Mouse (Mus musculus) monocyte, adult 5-6 weeks (primary cell): ENCODE measurements around the gene Frzb. TPM values are rescaled to one million over a fixed set of nuclear protein-coding genes. Genes with fewer than 3 reads are reported as not detected.

ENCODE experiments used
- ATAC-seq: fragments of 153-309, 156-312 bp; replicated peaks from 2 replicates; pipeline ENCODE4 v1.8.0; 2017; ENCODE audit warnings: mild to moderate bottlenecking; ENCODE audit not compliant: low TSS enrichment, insufficient number of reproducible peaks, severe bottlenecking, poor library complexity, low FRiP score
- total RNA-seq: library from RNA; stranded (forward); fragments of 200-1000, 200-491, 200-594 nt; gene quantifications from 3 replicates; pipeline ENCODE4 v1.2.3, GENCODE M21; 2017

The Frzb gene
- total RNA-seq, 1 experiment from 2014 or later: not detected

DNA sequence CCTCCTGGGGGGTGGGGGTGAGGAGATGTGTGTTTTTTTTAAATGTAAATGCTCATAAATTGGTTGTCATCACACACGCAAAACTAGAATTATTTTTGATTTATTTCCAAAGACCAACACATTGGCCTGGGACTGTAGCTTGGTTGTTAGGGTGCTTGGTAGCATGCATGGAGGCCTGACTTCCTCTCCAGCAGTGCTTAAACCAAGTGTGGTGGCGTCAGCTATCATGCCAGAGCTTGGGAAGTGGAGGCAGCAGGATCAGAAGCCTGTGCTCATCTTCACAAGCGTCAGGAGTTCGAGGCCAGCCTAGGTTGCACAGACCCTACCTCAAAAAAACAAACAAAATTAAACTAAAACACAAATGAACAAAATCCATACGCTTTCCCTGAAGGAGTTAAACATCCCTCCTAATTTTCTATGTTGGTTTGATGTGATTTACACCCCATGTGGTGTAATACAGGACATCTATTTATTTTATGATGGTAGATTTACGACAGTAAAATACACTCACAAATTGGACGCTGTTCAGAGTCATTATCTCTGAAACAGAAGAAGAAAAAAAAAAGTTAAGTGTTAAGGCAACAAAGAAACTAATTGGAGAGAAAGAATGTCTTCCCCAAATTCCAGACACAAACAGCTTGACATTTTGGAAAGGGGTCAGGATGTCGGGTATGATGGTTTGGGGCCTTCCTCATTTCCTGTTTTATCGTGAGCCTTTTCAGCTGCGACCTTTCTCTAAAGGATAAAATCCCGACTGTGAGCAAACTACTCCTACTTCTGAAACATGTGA is 12.4 kb downstream of the Frzb start:
- no peak for ATAC-seq

GRCm38 (mm10) chr2:80433254-80433876 is 14.1 kb downstream of the Frzb start:
- ATAC-seq: no peak

DNA sequence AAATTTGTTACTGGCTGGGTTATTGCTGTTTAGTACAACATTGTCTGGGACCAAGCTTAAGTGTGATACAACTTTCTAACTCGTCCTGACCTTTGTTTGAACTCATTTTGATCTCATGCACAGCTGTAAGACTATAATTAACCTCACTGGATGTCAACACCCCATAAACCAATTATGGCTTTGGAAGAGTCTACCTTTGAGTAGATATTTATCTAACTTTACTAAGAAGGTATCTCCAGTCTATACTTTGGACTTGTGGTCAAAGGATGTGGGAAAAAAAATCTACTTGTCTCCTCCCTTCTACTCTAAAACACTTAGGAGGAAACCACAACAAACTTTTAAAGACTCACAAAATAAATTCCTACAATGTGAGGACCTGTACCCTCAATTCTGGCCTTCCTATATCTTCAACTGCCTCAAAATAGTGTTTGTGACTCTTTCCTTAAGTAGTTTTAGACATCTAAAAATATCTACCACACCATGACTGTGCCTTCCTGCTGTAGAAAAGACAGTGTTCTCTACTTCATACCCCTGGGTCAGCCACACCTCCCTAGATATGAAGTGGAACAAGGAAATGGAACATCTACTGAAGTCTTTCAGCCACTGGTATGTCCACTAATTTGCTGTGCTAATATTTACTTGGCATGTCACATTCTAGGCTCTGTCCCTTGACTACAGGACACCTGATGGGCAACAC is 16.9 kb downstream of the Frzb start:
- ATAC-seq: no peak

DNA sequence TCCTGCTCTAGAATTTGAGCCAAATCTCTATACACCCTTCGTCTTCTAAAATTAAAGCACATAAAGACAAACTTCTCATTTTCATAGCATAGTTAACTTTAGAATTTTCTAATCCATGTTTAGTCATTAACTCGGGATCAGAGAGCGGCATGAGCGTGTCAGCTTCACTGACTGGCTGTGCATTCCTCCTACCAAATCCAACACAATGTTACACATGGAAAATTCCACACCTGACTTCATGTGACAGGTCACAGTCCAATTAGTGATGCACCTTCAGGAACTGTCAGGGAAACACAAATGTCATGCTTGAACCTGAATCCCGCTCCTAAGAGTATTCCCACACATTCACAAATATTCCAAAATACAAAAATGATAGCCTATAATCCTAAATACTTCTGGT is 24.3 kb downstream of the Frzb start:
- ATAC-seq: no peak

DNA sequence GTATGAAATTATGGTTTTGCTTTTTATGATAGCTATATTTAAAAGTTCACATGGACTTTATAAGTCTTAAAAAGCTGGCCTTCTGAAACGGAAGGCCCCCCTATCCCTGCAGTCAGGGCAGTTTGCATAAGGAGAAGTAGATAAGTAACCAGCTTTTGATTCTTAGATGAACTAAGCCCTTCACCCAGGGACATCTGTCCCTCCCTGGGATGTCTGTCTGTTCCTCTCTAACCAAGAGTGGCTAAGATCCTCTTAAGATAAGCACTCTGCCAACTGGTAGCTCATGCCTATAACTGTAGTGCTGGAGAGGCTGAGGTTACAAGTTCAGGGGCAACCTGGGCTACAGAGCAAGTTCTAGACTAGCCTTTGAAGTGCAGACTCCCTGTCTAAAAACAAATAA is 25.4 kb downstream of the Frzb start:
- ATAC-seq: no peak

- ATAC-seq: no peak
These were observed 31.1 kb downstream of the Frzb start for GRCm38 (mm10) chr2:80416286-80416685.

DNA sequence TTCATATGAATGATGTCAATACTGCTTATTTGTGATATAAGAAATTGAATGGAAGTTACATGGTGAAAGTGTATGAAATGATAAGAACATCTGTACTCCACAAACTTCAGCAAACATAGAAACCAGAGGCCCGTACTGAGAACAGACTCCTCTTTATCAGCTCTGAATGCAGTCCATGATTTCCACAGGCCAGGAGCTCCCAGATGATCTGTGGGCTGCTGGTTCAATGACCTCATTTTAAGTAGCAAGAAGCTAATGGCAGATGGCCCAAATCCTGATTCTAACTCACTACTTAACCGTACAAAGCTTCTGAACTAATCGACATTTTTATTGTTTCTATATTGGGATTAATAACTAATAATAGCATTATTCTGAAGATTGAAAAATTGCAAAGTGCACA is 33.0 kb downstream of the Frzb start:
- ATAC-seq: no peak

DNA sequence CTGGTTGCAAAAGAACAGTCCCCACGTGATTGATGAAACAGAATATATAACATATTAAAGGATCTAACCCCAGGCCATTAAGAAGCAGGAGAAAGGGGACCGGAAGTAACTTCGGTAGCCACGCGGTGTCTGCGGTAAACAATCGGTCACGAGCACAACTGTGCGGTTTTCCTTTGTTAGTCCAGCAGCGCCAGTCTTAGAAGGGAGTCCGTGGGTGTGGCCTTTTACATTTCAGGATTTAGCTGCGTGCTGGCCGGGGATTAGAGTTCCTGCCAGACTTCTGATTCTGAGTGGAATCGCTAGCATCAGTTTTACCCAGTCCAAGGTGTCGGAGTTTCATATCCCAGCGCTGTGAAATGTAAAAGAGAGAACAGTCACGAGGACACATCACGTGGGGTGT is 34.3 kb downstream of the Frzb start:
- ATAC-seq: no peak

- no peak for ATAC-seq
These were observed 37.4 kb downstream of the Frzb start for GRCm38 (mm10) chr2:80409893-80410574.

DNA sequence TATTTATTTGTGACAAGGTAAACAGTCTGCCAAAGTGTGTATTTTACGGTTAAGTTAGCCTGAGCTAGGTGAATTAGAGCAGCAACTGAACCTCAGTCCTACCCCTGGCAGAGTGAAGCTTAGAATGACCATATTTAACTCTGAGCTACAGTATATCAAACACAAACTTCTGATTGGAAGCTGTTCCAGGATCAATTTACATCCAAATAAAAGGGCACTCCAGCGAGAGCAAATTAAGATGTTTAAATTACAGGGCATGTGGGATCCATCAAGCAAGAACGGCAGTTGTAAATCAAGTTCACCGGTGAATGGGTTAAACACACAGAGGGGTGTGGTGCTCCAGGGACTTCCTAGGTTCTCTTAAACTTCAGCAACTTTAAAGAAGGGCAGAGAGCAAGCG is 42.7 kb downstream of the Frzb start:
- no peak for ATAC-seq

DNA sequence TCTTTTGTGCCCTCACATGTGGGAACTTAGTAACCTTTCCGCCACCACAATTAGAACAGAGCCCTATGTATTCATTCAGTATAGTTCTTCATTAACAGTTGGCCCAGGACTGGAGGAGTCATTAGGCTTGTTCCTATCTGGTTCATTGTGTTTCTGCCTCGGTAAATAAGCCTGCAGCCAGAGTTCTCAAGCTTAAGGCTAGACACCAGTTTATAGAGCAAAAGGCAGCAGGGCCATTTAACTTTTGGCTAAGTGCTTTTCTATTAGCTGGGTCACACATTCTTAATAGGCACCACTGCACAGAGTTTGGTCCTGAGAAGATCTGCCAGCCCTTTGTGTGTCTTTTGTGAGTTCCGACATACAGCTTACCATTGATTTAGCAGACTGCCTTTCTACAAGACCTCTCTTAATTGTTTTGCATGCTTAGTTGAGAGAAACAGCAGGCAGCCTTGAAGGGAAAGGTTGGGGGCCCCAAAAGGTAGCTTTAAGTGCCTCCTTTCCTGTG is 48.8 kb downstream of the Frzb start:
- ATAC-seq: no peak

- ATAC-seq: no peak
These were observed 50.6 kb downstream of the Frzb start for GRCm38 (mm10) chr2:80396864-80397263.

- no peak for ATAC-seq
These were observed 51.4 kb downstream of the Frzb start for GRCm38 (mm10) chr2:80396057-80396456.

DNA sequence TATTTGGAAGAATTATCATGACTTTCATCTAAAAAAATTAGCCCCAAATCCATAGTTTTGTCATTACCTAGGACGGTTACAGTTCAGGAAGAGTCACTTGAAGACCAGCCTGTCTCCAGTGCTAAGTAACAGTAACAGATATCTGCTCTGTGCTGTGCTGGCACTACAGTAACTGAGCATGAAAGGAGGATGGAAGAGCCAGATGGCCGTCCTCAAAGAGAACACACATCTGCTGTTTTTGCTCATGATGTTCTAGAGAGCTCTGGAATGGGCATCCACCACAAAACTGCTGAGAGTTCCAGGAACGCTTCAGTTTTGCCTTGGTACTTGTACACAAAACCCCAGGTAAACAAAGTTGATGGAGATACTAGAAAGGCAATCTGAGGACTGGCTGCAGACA is 59.1 kb downstream of the Frzb start:
- ATAC-seq: no peak

- no peak for ATAC-seq
These were observed 59.8 kb downstream of the Frzb start for GRCm38 (mm10) chr2:80387668-80388067.

DNA sequence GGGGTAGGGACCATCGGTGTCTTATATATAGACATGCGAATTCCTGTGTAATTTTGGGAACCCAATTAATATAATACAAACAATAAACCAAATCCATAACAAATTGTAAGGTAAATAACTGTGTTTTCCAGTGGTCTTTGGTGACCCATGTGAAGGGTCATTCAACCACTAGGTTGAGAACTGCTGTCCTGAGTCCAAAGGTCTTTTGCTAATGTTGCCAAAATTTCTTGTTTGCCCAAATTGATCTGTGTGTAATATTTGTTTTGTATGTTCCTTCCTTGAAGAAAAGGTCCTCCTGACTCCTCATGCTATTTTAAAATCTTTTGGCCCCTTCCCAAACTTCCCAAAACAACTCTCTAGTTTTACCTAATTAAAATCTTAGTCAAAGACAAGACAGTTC is 61.2 kb downstream of the Frzb start:
- ATAC-seq: no peak

DNA sequence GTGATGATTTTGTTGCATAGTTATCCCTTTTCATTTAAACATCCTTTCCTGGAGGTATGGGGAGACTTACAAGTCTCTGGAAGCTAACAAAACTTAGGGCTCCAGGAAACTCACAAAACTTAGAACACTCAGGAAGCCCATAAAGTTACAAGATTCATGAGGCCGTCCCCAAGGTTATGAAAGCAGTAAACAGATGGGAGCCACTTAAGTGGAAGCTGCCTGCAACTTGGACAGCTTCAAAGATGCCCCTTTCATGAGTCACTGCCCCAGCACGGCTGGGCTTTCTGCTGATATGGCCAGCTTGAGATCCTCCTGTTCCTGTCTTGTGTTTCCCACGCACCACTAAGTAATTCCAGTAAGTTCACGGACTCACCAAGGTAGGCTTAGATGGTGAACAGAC is 63.0 kb downstream of the Frzb start:
- no peak for ATAC-seq

DNA sequence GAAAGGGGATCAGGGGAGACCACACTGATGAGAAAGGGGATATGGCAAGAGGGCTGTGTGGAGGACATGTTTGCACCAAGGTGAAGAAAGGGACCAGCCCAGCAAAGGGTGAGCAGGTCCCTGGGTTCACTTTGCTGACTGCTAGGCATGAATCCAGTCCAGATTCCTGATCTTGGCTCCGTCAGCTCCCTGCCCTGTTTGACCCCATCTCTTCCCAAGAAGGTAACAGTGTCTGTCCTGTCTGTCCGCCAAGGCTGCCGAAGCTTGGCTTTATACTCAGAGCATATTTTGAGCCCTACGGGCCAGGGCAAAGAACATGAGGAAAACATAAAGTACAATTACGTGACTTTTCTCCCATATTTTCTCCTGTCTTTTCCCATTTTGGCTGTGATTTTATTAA is 67.6 kb downstream of the Frzb start:
- ATAC-seq: no peak

- ATAC-seq: no peak
These were observed 72.5 kb downstream of the Frzb start for GRCm38 (mm10) chr2:80374892-80375291.
